Mouse (Mus musculus): ENCODE measurements around the gene Ginm1.

- TF ChIP-seq USF1 (IDR thresholded peaks at IDR 0.05; ENCODE audit: low read depth) (no peak), MAX (IDR thresholded peaks at IDR 0.05) (no peak)
Observed at GRCm38 (mm10) chr10:7727011-7727410, 65.6 kb downstream of the Ginm1 start.

All from C2C12 (cell line).